Mouse (Mus musculus) ES-E14 (cell line): ENCODE measurements around the gene 2510009E07Rik. TPM values are rescaled to one million over a fixed set of nuclear protein-coding genes. Genes with fewer than 3 reads are reported as not detected.

Source experiments
- DNase-seq: peaks from one replicate; pipeline ENCODE4 v3.0.0-alpha.2; 2013; ENCODE audit warnings: low read depth, low spot score
- H3K27ac ChIP-seq: 2 replicates; pipeline ENCODE4 v1.5.1; 2012; ENCODE audit warnings: low read depth, mild to moderate bottlenecking, low read length, moderate library complexity, mixed read lengths; ENCODE audit not compliant: poor library complexity, insufficient read depth, severe bottlenecking
- H3K36me3 ChIP-seq: 2 replicates; pipeline ENCODE4 v1.6.1; 2012; ENCODE audit warnings: mild to moderate bottlenecking, low read length, moderate library complexity, mixed read lengths; ENCODE audit not compliant: control insufficient read depth, poor library complexity, insufficient read depth, severe bottlenecking
- H3K4me1 ChIP-seq, 2 experiments: fragments of 150-350 bp in 1 of 2; sonication (generic) in 1 of 2; 2 replicates each; pipeline ENCODE4 v1.6.1; 2012; ENCODE audit warnings: low read length in 2 of 2, mild to moderate bottlenecking in 1 of 2, mixed read lengths in 1 of 2; ENCODE audit not compliant: control insufficient read depth in 2 of 2, insufficient read depth in 2 of 2, poor library complexity in 1 of 2
- H3K4me3 ChIP-seq, 2 experiments: fragments of 150-350 bp in 1 of 2; sonication (generic) in 1 of 2; 2 replicates each; pipeline ENCODE4 v1.5.1; 2012; ENCODE audit warnings: low read length in 2 of 2, low read depth in 1 of 2, mild to moderate bottlenecking in 1 of 2, mixed read lengths in 1 of 2; ENCODE audit not compliant: insufficient read depth in 1 of 2, poor library complexity in 1 of 2, severe bottlenecking in 1 of 2
- H3K9ac ChIP-seq: 2 replicates; pipeline ENCODE4 v1.6.1; 2012; ENCODE audit warnings: low read depth, mild to moderate bottlenecking, low read length, mixed read lengths; ENCODE audit not compliant: poor library complexity, insufficient read depth, severe bottlenecking
- H3K9me3 ChIP-seq: fragments of 150-350 bp; sonication (generic); 2 replicates; pipeline ENCODE4 v1.6.1; 2012; ENCODE audit warnings: low read depth, mild to moderate bottlenecking, low read length; ENCODE audit not compliant: control insufficient read depth, insufficient read depth
- CHD2 ChIP-seq: IDR thresholded peaks from 2 replicates; pipeline ENCODE4 v1.6.1; 2014; ENCODE audit warnings: mild to moderate bottlenecking, low read depth, low read length, inconsistent platforms
- HCFC1 ChIP-seq: IDR thresholded peaks from 2 replicates; pipeline ENCODE4 v1.6.1; 2012; ENCODE audit warnings: low read length, inconsistent platforms, borderline replicate concordance; ENCODE audit not compliant: insufficient read depth
- MAFK ChIP-seq: IDR thresholded peaks from 2 replicates; pipeline ENCODE4 v1.6.1; 2014; ENCODE audit warnings: mild to moderate bottlenecking, low read depth, low read length, inconsistent platforms; ENCODE audit not compliant: insufficient read depth
- ZC3H11A ChIP-seq: IDR thresholded peaks from 2 replicates; pipeline ENCODE4 v1.6.1; 2012; ENCODE audit warnings: low read depth, mild to moderate bottlenecking, inconsistent platforms, low read length, borderline replicate concordance
- ZNF384 ChIP-seq: IDR thresholded peaks from 2 replicates; pipeline ENCODE4 v1.6.1; 2012; ENCODE audit warnings: low read depth, low read length, inconsistent platforms
- in situ Hi-C, 2 experiments: fragments of 600-800 bp; cut with MboI; formaldehyde crosslinking; loops; one replicate each; pipeline ENCODE4 v1.15.1; 2025; ENCODE audit warnings: low sequenced_read_pairs in 2 of 2, inconsistent platforms in 1 of 2; ENCODE audit not compliant: unreplicated experiment in 2 of 2
- total RNA-seq: library from RNA; depleted of rRNA; stranded (reverse); fragments of 300-350 nt; gene quantifications from 2 replicates; pipeline ENCODE4 v1.2.3, GENCODE M21; 2012

The 2510009E07Rik gene
- total RNA-seq, 1 experiment, result 1.8 TPM

DNA sequence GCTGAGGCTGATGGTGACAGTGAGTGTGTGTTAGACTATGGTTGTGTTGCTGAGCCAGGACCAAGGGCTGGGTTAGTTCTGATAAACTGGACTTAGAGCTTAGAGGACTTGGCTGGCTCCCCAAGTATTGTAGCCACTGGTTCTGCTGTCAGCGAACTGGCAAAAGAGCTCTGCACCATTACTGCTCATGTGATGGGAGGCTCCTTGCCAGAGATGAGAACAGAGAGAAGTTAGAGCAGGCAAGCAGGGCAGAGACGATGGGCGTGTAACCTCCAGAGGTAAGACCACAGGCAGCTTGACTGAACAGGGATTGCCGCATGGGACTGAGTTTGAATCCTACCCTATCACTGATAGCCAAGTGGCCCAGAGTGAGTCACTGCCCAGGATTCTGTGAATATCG, 51.6 kb downstream of the 2510009E07Rik start:
- no peak overlapping the region for H3K9ac ChIP-seq
- TF ChIP-seq CHD2 (no peak), ZNF384 (no peak), HCFC1 (no peak), ZC3H11A (no peak), MAFK (no peak)
- no peak for DNase-seq
- 0 out of 4 replicates have a peak, but pooled peaks cover 0 to 2% of the 10 kb centered on the region in 2 experiments for H3K4me1 ChIP-seq
- no peak overlapping the region for H3K27ac ChIP-seq
- in situ Hi-C loops, result no loop called here
- H3K9me3 ChIP-seq, result no peaks in the 10 kb centered on the region
- no peak overlapping the region for H3K4me3 ChIP-seq
- no peaks in the 10 kb centered on the region for H3K36me3 ChIP-seq

- in situ Hi-C loops, result no loop called here
- Histone ChIP-seq H3K9me3 (no peaks in the 10 kb centered on the region), H3K27ac (no peak overlapping the region), H3K36me3 (no peaks in the 10 kb centered on the region), H3K9ac (no peak overlapping the region), H3K4me1 (0 out of 4 replicates have a peak, but pooled peaks cover 0 to 2% of the 10 kb centered on the region in 2 experiments), H3K4me3 (no peak overlapping the region)
- no peak for DNase-seq
- TF ChIP-seq ZNF384, result no peak
- no peak for TF ChIP-seq HCFC1
- no peak for TF ChIP-seq MAFK
- TF ChIP-seq CHD2, result no peak
- no peak for TF ChIP-seq ZC3H11A
Measured at GRCm38 (mm10) chr16:21641944-21642343, 52.5 kb downstream of the 2510009E07Rik start.

- Histone ChIP-seq H3K36me3 (no peaks in the 10 kb centered on the region), H3K4me3 (no peak overlapping the region), H3K9ac (no peak overlapping the region), H3K4me1 (0 out of 4 replicates have a peak, but pooled peaks cover 0 to 2% of the 10 kb centered on the region in 2 experiments), H3K27ac (no peak overlapping the region), H3K9me3 (no peaks in the 10 kb centered on the region)
- no peak for DNase-seq
- TF ChIP-seq ZC3H11A, result no peak
- TF ChIP-seq MAFK, result no peak
- TF ChIP-seq ZNF384, result no peak
- no peak for TF ChIP-seq HCFC1
- no peak for TF ChIP-seq CHD2
- in situ Hi-C loops, result no loop called here
Measured at GRCm38 (mm10) chr16:21640766-21641499, 53.5 kb downstream of the 2510009E07Rik start.

GRCm38 (mm10) chr16:21637201-21637819, 57.2 kb downstream of the 2510009E07Rik start:
- no peak for DNase-seq
- TF ChIP-seq ZC3H11A, result no peak
- in situ Hi-C loops, result no loop called here

More at GRCm38 (mm10) chr16:21637201-21637819, 57.2 kb downstream of the 2510009E07Rik start:
- no peaks in the 10 kb centered on the region for H3K36me3 ChIP-seq
- no peaks in the 10 kb centered on the region for H3K4me1 ChIP-seq
- H3K9ac ChIP-seq, result no peak overlapping the region
- H3K4me3 ChIP-seq, result no peak overlapping the region
- no peak overlapping the region for H3K27ac ChIP-seq
- H3K9me3 ChIP-seq, result no peaks in the 10 kb centered on the region
